Mouse (Mus musculus) small intestine, adult 2 months (tissue): ENCODE data around the gene Pde5a.

Source experiments
- CTCF ChIP-seq: fragments of 200-500 bp; IDR thresholded peaks from 2 replicates; pipeline ENCODE4 v1.5.1; 2012; ENCODE audit warnings: low read depth, mild to moderate bottlenecking, control low read depth, inconsistent platforms, low read length, moderate library complexity, mixed read lengths; ENCODE audit not compliant: insufficient replicate concordance, insufficient read length; ENCODE audit errors: extremely low read depth
- POLR2A ChIP-seq: fragments of 200-500 bp; IDR thresholded peaks from 2 replicates; pipeline ENCODE4 v1.6.1; 2012; ENCODE audit warnings: low read depth, mild to moderate bottlenecking, control low read depth, inconsistent platforms, low read length, moderate library complexity

GRCm38 (mm10) chr3:122888371-122888819, 159.6 kb downstream of the Pde5a start:
- TF ChIP-seq POLR2A (no peak), CTCF (no peak)
